Mouse (Mus musculus) liver, embryonic 13.5 days (tissue): ENCODE results near the gene Spns1. TPM values are rescaled to one million over a fixed set of nuclear protein-coding genes. Genes with fewer than 3 reads are reported as not detected.
"Not testable (repeated sequence)": the region's sequence is repeated elsewhere in the genome, so short reads cannot be mapped to it uniquely, and the experiment has no call there.

ENCODE experiments used
- ATAC-seq: fragments of 200-750 bp; cut with Nextera tagmentation; 2 replicates; pipeline ENCODE4 v1.8.0; 2017; ENCODE audit warnings: low read depth, mild to moderate bottlenecking, moderate number of reproducible peaks, moderate library complexity
- DNase-seq: peaks from one replicate; pipeline ENCODE4 v3.0.0; 2022
- H3K27ac ChIP-seq: fragments of 300-500 bp; sonication (generic); 2 replicates; pipeline ENCODE4 v1.5.1; 2015; ENCODE audit warnings: moderate library complexity, mild to moderate bottlenecking, inconsistent platforms
- H3K27me3 ChIP-seq: fragments of 300-500 bp; sonication (generic); 2 replicates; pipeline ENCODE4 v1.6.1; 2015; ENCODE audit warnings: mild to moderate bottlenecking, inconsistent platforms
- H3K36me3 ChIP-seq: fragments of 300-500 bp; sonication (generic); 2 replicates; pipeline ENCODE4 v1.6.1; 2015; ENCODE audit warnings: mild to moderate bottlenecking, inconsistent platforms
- H3K4me1 ChIP-seq: fragments of 300-500 bp; sonication (generic); replicated peaks from 2 replicates; pipeline ENCODE4 v1.6.1; 2015; ENCODE audit warnings: inconsistent platforms
- H3K4me2 ChIP-seq: fragments of 300-500 bp; sonication (generic); 2 replicates; pipeline ENCODE4 v1.6.1; 2015; ENCODE audit warnings: inconsistent platforms, mild to moderate bottlenecking, moderate library complexity
- H3K4me3 ChIP-seq: fragments of 300-500 bp; sonication (generic); replicated peaks from 2 replicates; pipeline ENCODE4 v1.5.1; 2015; ENCODE audit warnings: mild to moderate bottlenecking, inconsistent platforms
- H3K9ac ChIP-seq: fragments of 300-500 bp; sonication (generic); 2 replicates; pipeline ENCODE4 v1.6.1; 2015; ENCODE audit warnings: mild to moderate bottlenecking, inconsistent platforms
- H3K9me3 ChIP-seq: fragments of 300-500 bp; sonication (generic); replicated peaks from 2 replicates; pipeline ENCODE4 v1.6.1; 2016; ENCODE audit warnings: inconsistent platforms
- WGBS: fragments of 180-500 bp; shearing (Covaris S2); methylation state at CpG from one replicate; pipeline ENCODE4 v1.1.7; 2015; ENCODE audit not compliant: insufficient replicate concordance; 5-methylcytosine and 5-hydroxymethylcytosine counted together
- microRNA-seq: library from miRNA; unstranded; fragments of <30 nt; microRNA quantifications from one replicate; pipeline ENCODE4, GENCODE M21; 2016
- polyA plus RNA-seq: library from polyadenylated mRNA; unstranded; fragments of >200 nt; fragmentation: Nextera tagmentation; extraction: Ambion mirVana; gene quantifications from 2 replicates; pipeline ENCODE4 v1.2.1, GENCODE M21; 2015

Gene Spns1
- polyA plus RNA-seq, 1 experiment from 2014 or later: 19.7 TPM

DNA sequence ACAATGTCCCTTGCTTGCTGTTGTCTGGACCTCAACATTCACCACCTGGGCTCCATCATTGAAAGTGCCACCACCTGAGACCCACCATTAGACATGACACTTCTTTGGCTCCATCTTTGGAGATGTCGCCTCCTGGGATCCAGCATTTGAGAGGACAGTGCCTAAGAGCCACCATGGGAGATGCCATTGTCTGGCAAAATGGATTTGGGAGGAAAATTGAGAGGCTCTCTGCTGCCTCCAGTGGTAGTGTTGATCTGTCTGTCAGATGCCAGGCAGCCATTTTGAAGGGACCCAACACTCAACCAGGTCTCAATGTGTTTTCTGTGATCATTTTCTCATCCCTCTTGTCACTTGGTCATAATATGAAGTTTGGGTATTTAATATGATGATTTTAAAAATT, 41.7 kb downstream of the Spns1 start:
- Histone ChIP-seq H3K4me2 (no peak overlapping the region), H3K36me3 (no peaks in the 10 kb centered on the region), H3K4me3 (no peak overlapping the region), H3K27me3 (no peaks in the 10 kb centered on the region), H3K9ac (no peak overlapping the region), H3K9me3 (no peaks in the 10 kb centered on the region), H3K4me1 (0 out of 2 replicates have a peak, but pooled peaks cover 6% of the 10 kb centered on the region), H3K27ac (no peak overlapping the region)
- 64% methylated on average over 1 of the region's 1 CpGs for WGBS
- no peak for ATAC-seq
- no peak for DNase-seq

DNA sequence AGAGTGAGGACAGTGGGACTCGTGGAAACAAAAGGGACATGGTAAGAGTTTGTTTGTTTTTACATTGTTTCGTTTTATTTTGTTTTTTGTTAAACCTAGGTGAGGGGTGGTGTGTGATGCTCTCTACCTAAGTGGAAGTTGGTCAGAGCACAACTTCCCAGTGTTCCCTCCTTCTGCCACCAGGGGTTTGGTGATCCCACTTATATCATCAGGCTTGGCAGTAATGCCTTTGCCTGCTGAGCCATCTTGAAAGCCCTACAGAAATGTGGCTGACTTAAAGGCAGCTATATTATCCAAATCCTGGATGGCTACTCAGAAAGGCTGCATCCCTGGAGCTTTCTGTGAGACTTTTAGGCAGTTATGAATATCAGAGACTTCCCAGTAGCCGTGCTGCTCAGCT, 44.6 kb downstream of the Spns1 start:
- ATAC-seq (no peak), DNase-seq (no peak)
- H3K27me3 ChIP-seq: no peaks in the 10 kb centered on the region
- no peak overlapping the region for H3K27ac ChIP-seq
- H3K4me1 ChIP-seq: no peaks in the 10 kb centered on the region
- no peak overlapping the region for H3K4me3 ChIP-seq
- H3K9me3 ChIP-seq: no peaks in the 10 kb centered on the region
- H3K36me3 ChIP-seq: no peaks in the 10 kb centered on the region
- 56% methylated on average over 3 of the region's 3 CpGs for WGBS
- H3K4me2 ChIP-seq: no peak overlapping the region
- no peak overlapping the region for H3K9ac ChIP-seq

DNA sequence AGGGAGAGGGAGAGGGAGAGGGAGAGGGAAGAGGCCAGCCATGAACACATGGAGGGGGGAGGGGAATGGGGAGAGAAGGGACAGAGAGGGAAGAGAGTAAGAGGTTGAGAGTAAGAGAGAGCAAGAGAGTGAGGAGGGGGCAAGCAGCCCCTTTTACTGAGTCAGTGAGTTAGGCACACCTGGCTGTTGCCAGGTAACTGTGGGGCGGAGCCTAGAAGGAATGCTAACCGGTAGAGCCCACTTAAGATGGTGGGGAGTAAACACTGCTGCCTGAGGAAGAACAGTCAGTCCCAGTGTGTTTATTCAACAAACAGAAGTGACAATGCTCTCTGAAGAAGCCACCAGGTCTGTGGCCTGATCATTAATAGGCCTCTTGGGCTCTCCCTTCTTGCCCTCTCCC, 46.6 kb downstream of the Spns1 start:
- Histone ChIP-seq H3K4me3 (no peak overlapping the region), H3K4me1 (no peaks in the 10 kb centered on the region), H3K9me3 (no peaks in the 10 kb centered on the region), H3K9ac (no peak overlapping the region), H3K36me3 (no peaks in the 10 kb centered on the region), H3K27ac (no peak overlapping the region), H3K27me3 (peaks cover 3% of the 10 kb centered on the region; the same call in 1 of the 2 replicates), H3K4me2 (no peak overlapping the region)
- DNase-seq (no peak), ATAC-seq (no peak)
- 39% methylated on average over 2 of the region's 2 CpGs for WGBS

DNA sequence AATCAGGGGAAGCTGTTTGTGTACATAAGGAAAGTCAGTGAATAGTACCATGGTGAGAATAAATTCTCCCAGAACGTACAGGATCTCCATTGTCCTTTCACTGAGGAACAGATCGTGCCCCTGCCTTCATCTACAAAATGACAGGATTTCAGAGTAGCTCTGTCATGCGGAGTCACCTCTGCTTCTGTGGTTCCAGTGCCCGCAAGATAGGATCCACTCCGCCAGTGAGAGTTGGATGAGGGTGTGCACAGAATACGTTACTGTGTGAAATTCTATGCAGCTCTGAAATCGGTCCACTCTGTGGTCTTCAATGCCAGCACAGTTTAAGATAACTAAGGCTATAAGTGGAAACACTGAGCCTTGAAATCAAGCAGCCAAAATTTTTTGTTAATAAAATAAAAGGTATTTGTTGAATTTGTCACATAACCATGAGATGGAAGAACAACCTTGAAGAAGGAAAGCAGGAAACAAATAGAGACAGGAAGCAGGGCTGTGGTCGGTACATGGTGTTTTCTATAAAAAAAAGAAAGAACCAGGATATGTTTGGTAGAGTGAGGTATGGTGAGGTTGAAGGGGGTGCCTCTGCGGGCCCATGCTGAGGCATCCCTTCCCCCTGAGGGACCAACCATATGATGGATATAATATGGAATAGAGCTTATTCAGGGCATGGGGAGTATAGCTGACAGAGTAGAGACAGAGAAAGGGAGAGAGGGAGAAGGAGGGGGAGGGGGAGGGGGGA, 47.2 kb downstream of the Spns1 start:
- H3K27me3 ChIP-seq: peaks cover 9% of the 10 kb centered on the region; the same call in 1 of the 2 replicates
- H3K9me3 ChIP-seq: no peaks in the 10 kb centered on the region
- no peak overlapping the region for H3K4me2 ChIP-seq
- 35% methylated on average over 9 of the region's 9 CpGs for WGBS
- H3K27ac ChIP-seq: no peak overlapping the region
- H3K36me3 ChIP-seq: no peaks in the 10 kb centered on the region
- DNase-seq: no peak
- H3K4me1 ChIP-seq: no peaks in the 10 kb centered on the region
- ATAC-seq: no peak
- no peak overlapping the region for H3K9ac ChIP-seq
- H3K4me3 ChIP-seq: no peak overlapping the region

DNA sequence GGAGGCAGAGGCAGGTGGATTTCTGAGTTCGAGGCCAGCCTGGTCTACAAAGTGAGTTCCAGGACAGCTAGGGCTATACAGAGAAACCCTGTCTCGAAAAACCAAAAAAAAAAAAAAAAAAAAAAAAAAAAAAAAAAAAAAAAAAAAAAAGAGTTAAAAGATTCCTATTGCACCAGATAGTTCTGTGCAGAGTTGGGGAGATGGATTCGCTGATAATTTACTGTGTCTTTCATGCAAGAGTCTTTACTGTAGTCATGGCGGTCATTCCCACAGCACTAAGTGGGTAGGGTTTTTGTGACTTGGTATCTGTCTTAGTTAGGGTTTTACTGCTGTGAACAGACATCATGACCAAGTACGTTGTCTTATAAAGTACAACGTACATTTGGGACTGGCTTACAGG, 48.4 kb downstream of the Spns1 start:
- not testable (repeated sequence) for H3K9me3 ChIP-seq, H3K4me1 ChIP-seq, H3K9ac ChIP-seq, H3K4me2 ChIP-seq, DNase-seq, H3K4me3 ChIP-seq, H3K36me3 ChIP-seq, ATAC-seq, H3K27ac ChIP-seq
- H3K27me3 ChIP-seq: peaks cover 18% of the 10 kb centered on the region; the same call in 1 of the 2 replicates
- 79% methylated on average over 5 of the region's 6 CpGs for WGBS

DNA sequence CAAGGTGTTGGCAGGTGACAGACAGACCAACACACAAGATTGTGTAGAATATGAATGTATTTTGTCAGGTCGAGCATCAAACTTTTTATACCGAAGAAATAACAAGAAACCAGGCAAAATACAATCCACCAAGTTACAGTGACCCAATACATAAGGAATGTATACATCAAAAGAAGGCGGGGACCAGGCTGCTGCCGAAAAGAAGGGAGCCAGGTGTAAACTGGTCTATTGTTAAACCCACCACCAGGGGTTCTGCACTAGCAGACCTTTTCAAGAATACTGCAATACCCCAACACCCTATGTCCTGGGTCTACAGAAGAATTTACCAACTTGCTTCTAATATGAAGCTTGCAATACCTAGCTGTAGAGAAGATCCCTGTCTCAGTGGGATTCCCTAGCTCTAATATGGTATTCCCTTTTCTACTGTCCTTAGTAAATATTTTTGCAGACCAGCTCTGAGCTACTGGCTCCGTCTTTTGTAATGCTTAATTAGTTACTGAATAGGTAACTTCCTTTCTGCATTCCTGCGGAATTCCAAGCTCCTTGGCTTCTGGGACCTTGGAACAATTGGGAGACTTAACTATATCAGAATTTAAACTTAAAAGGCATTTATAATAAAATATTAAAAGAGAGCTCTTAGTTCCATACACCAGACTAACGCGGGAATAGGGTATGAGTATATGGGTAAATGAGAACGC, 51.5 kb downstream of the Spns1 start:
- not testable (repeated sequence) for DNase-seq, H3K27ac ChIP-seq, H3K9ac ChIP-seq, H3K9me3 ChIP-seq, ATAC-seq, H3K36me3 ChIP-seq, H3K4me1 ChIP-seq, H3K4me3 ChIP-seq, H3K4me2 ChIP-seq
- H3K27me3 ChIP-seq: peaks cover 18% of the 10 kb centered on the region; the same call in 1 of the 2 replicates
- 35% methylated on average over 9 of the region's 9 CpGs for WGBS

DNA sequence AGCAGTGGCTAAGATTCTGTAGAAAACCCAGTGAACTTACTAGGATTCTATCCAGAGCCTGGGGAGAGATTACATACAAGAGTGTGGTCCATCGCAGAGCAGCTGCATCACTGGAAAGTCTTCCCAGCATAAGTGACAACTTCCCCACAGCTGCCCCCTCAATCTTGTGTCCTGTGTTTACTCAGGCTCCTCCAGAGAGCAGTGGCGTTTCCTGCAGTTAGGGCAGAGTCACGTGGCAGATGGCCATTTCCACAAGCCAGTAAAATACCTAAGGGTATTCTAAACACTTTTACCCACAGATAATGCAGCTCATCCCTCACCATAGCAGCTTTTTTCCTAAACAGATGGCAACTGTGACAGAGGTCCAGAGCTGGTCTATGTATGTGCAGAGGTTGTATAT, 52.5 kb downstream of the Spns1 start:
- Histone ChIP-seq H3K36me3 (no peaks in the 10 kb centered on the region), H3K4me2 (no peak overlapping the region), H3K9ac (no peak overlapping the region), H3K4me1 (no peaks in the 10 kb centered on the region), H3K9me3 (no peaks in the 10 kb centered on the region), H3K27ac (no peak overlapping the region), H3K27me3 (peaks cover 18% of the 10 kb centered on the region; the same call in 1 of the 2 replicates), H3K4me3 (no peak overlapping the region)
- DNase-seq: no peak
- WGBS: 10% methylated on average over 3 of the region's 3 CpGs
- ATAC-seq: no peak

DNA sequence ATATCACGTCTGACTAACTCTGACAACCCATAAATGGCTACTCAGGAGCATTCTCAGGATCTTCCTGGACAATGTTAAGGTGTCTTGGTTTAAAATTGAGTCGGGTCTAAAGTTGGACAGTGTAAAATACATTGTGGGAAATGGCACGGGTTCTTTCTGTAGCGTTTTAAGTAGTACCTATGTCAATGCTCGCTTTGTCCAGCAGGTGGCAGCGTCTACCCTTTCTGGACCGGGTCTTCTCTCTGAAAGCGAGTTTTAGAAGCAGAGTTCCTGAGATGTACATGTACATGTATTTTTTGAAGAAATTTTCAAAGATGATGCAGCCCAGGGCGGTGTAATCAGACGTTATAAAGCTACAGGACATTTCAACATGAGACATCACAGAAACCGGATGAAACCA, 53.5 kb downstream of the Spns1 start:
- H3K4me3 ChIP-seq: no peak overlapping the region
- H3K4me1 ChIP-seq: no peaks in the 10 kb centered on the region
- ATAC-seq: no peak
- peak; percentile 43 for DNase-seq
- no peak overlapping the region for H3K27ac ChIP-seq
- H3K4me2 ChIP-seq: no peak overlapping the region
- no peaks in the 10 kb centered on the region for H3K36me3 ChIP-seq
- 5% methylated on average over 11 of the region's 11 CpGs for WGBS
- no peak overlapping the region for H3K9ac ChIP-seq
- H3K27me3 ChIP-seq: peaks cover 18% of the 10 kb centered on the region; the same call in 1 of the 2 replicates
- H3K9me3 ChIP-seq: no peaks in the 10 kb centered on the region

Small RNA genes lying within 50 kb of the gene (microRNA-seq; reads per million reads assigned to microRNA genes)
- gene Mir7058: not detected

Other genes with a start within 250 kb of the Spns1 start
- gene Xpo6, start 176.9 kb downstream of the Spns1 start, polyA plus RNA-seq: 19.5 and 20.6 TPM in 2 replicates
- 1.3 and 1.5 TPM in 2 replicates for gene Sbk1, start 104.8 kb downstream of the Spns1 start, polyA plus RNA-seq
- gene Lat, start 7.9 kb downstream of the Spns1 start, polyA plus RNA-seq: 10.9 and 12.4 TPM in 2 replicates
- gene Nfatc2ip, start 19.3 kb upstream of the Spns1 start, polyA plus RNA-seq: 2.6 and 3.0 TPM in 2 replicates
- 0.14 and 0.23 TPM in 2 replicates for gene Cd19, start 37.4 kb upstream of the Spns1 start, polyA plus RNA-seq
- 5.8 and 6.1 TPM in 2 replicates for gene Rabep2, start 51.3 kb upstream of the Spns1 start, polyA plus RNA-seq
- gene Atp2a1, start 85.7 kb upstream of the Spns1 start, polyA plus RNA-seq: 1.1 and 2.4 TPM in 2 replicates
- gene Sh2b1, start 98.0 kb upstream of the Spns1 start, polyA plus RNA-seq: 11.2 and 12.9 TPM in 2 replicates
- 111 and 115 TPM in 2 replicates for gene Tufm, start 109.9 kb upstream of the Spns1 start, polyA plus RNA-seq
- 23.8 and 31.4 TPM in 2 replicates for gene Atxn2l, start 126.0 kb upstream of the Spns1 start, polyA plus RNA-seq
- 138 and 141 TPM in 2 replicates for gene Eif3c, start 189.0 kb upstream of the Spns1 start, polyA plus RNA-seq
- gene Apobr, start 207.5 kb upstream of the Spns1 start, polyA plus RNA-seq: 0.61 and 0.71 TPM in 2 replicates
- gene Cln3, start 208.4 kb upstream of the Spns1 start, polyA plus RNA-seq: 11.5 and 12.4 TPM in 2 replicates
- not detected in 2 replicates for gene Il27, start 217.5 kb upstream of the Spns1 start, polyA plus RNA-seq